Mouse (Mus musculus): ENCODE data around the gene Tldc1. TPM values are rescaled to one million over a fixed set of nuclear protein-coding genes. Genes with fewer than 3 reads are reported as not detected.

The Tldc1 gene
- polyA plus RNA-seq, 1 experiment from 2014 or later = 10.3 TPM

GRCm38 (mm10) chr8:119755238-119756146 is 22.7 kb downstream of the Tldc1 start:
- Histone ChIP-seq H3K27ac (ENCODE audit: low read depth) (no peak overlapping the region), H3K4me3 (ENCODE audit: low read depth, low read length) (peak overlapping the region; percentile 5; the same call in 1 of the 2 replicates), H3K4me2 (peak overlapping the region; percentile 43), H3K9ac (no peak overlapping the region), H3K9me3 (ENCODE audit: low read depth, low read length) (no peaks in the 10 kb centered on the region), H3K4me1 (ENCODE audit: insufficient read depth) (0 out of 2 replicates have a peak, but pooled peaks cover 5% of the 10 kb centered on the region), H3K36me3 (ENCODE audit: insufficient read depth) (peaks cover 3% of the 10 kb centered on the region; the same call in 1 of the 2 replicates), H3K27me3 (ENCODE audit: insufficient read depth, low read length) (no peaks in the 10 kb centered on the region)
- WGBS = 16% methylated on average over 28 of the region's 28 CpGs
- TF ChIP-seq CTCF (IDR thresholded peaks at IDR 0.05; ENCODE audit: low read depth) = peak; percentile 41; the same call in 1 of the 2 replicates
- DNase-seq (peak; percentile 27), ATAC-seq (ENCODE audit: insufficient read depth) (peak; percentile 61)

GRCm38 (mm10) chr8:119744604-119745003 is 33.6 kb downstream of the Tldc1 start:
- no peaks in the 10 kb centered on the region for H3K27me3 ChIP-seq (ENCODE audit: insufficient read depth, low read length)
- ATAC-seq (ENCODE audit: insufficient read depth) = no peak

DNA sequence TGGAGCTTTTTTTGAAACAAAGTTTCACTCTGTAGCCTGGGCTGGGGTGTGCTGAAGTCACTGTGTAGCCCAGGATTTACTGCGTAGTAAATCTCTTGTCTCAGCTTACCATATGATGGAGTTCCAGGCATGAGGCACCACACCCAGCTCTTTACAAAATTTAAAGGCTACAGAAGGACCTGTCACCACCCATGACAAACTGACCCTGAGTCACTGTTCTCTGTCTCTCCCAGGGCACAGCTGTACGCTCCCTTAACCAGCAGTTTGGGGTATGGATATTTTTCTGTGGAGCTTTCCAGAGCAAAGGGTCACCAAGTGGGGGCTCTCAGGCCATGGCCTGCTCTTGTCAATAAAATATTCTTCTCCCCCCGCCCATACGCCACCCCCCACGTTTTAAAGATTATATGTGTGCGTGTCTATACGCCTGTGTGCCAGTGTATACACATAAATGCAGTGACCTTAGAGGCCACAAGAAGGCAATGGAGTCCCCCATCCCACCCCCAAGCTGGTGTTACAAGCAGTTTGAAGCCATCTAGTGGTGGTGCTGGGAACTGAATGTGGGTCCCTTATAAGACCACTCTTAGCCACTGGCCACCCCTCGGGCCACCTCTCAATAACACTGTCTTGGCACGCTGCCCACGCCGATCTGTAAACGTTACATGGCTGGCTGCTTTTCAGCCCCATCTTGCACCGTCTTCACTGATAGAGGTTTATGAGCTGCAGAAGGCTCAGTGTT is 34.8 kb downstream of the Tldc1 start:
- H3K4me2 ChIP-seq = no peak overlapping the region
- no peak overlapping the region for H3K27ac ChIP-seq (ENCODE audit: low read depth)
- peak; percentile 36; the same call in 1 of the 2 replicates for ATAC-seq (ENCODE audit: insufficient read depth)
- peaks cover 5% of the 10 kb centered on the region; the same call in 1 of the 2 replicates for H3K4me1 ChIP-seq (ENCODE audit: insufficient read depth)
- peak; percentile 90 for TF ChIP-seq CTCF (IDR thresholded peaks at IDR 0.05; ENCODE audit: low read depth)
- H3K9ac ChIP-seq = no peak overlapping the region
- H3K36me3 ChIP-seq (ENCODE audit: insufficient read depth) = no peaks in the 10 kb centered on the region
- peak; percentile 90 for DNase-seq
- H3K9me3 ChIP-seq (ENCODE audit: low read depth, low read length) = no peaks in the 10 kb centered on the region
- 38% methylated on average over 13 of the region's 13 CpGs for WGBS
- no peak overlapping the region for H3K4me3 ChIP-seq (ENCODE audit: low read depth, low read length)
- no peaks in the 10 kb centered on the region for H3K27me3 ChIP-seq (ENCODE audit: insufficient read depth, low read length)

More at GRCm38 (mm10) chr8:119744604-119745003, 33.6 kb downstream of the Tldc1 start:
- peak; percentile 8 for DNase-seq
- 63% methylated on average over 4 of the region's 4 CpGs for WGBS
- Histone ChIP-seq H3K9ac (no peak overlapping the region), H3K9me3 (ENCODE audit: low read depth, low read length) (no peaks in the 10 kb centered on the region), H3K4me3 (ENCODE audit: low read depth, low read length) (no peak overlapping the region), H3K27ac (ENCODE audit: low read depth) (no peak overlapping the region; the same call in 1 of the 2 replicates), H3K4me2 (no peak overlapping the region), H3K36me3 (ENCODE audit: insufficient read depth) (no peaks in the 10 kb centered on the region), H3K4me1 (ENCODE audit: insufficient read depth) (peaks cover 5% of the 10 kb centered on the region; the same call in 1 of the 2 replicates)
- no peak for TF ChIP-seq CTCF (IDR thresholded peaks at IDR 0.05; ENCODE audit: low read depth)

DNA sequence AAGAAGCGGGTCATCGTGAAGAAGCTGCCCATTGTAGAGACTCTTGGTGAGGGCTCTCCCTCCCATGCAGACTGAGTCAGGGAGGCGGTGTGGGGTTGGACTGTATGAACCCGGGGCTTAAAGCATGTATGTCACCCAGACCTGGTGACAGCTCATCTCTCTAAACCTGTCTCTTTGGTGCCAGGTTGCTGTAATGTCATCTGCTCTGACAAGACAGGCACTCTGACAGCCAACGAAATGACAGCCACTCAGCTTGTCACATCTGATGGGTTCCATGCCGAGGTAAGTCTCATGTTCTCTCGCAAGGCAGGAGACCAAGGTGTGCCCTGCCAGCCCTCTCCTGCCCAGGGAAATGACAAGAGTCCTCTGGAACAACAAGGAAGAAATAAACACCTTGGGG is 35.8 kb downstream of the Tldc1 start:
- DNase-seq = no peak
- H3K4me2 ChIP-seq = no peak overlapping the region
- H3K4me3 ChIP-seq (ENCODE audit: low read depth, low read length) = no peak overlapping the region
- ATAC-seq (ENCODE audit: insufficient read depth) = no peak
- H3K27me3 ChIP-seq (ENCODE audit: insufficient read depth, low read length) = no peaks in the 10 kb centered on the region
- H3K9me3 ChIP-seq (ENCODE audit: low read depth, low read length) = no peaks in the 10 kb centered on the region
- no peak overlapping the region for H3K9ac ChIP-seq
- 76% methylated on average over 7 of the region's 7 CpGs for WGBS
- no peaks in the 10 kb centered on the region for H3K36me3 ChIP-seq (ENCODE audit: insufficient read depth)
- no peak overlapping the region for H3K27ac ChIP-seq (ENCODE audit: low read depth)
- TF ChIP-seq CTCF (IDR thresholded peaks at IDR 0.05; ENCODE audit: low read depth) = no peak
- peaks cover 5% of the 10 kb centered on the region; the same call in 1 of the 2 replicates for H3K4me1 ChIP-seq (ENCODE audit: insufficient read depth)

DNA sequence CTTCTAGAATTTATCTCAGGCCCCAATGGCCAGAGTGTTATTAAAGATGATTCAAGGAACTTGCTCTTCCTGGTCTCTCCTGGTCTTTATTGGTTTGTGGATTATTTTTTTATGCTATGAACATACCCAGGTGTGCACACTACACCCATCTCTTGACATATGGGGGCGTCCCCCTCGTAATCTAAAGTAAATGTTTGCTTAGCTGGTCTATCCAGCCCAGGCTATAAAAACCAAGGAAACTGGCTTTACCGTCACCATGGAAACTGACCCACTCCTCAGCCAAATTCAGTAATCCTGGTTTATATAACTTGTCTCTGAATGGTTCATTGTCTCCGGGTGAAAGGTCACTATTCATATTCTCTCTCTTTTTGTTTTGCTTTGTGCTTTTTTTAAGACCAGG is 37.6 kb downstream of the Tldc1 start:
- Histone ChIP-seq H3K9me3 (ENCODE audit: low read depth, low read length) (no peaks in the 10 kb centered on the region), H3K4me1 (ENCODE audit: insufficient read depth) (peaks cover 5% of the 10 kb centered on the region; the same call in 1 of the 2 replicates), H3K27ac (ENCODE audit: low read depth) (peak overlapping the region; percentile 3; the same call in 1 of the 2 replicates), H3K4me2 (no peak overlapping the region), H3K36me3 (ENCODE audit: insufficient read depth) (no peaks in the 10 kb centered on the region), H3K27me3 (ENCODE audit: insufficient read depth, low read length) (no peaks in the 10 kb centered on the region), H3K9ac (no peak overlapping the region), H3K4me3 (ENCODE audit: low read depth, low read length) (no peak overlapping the region)
- peak; percentile 75 for DNase-seq
- TF ChIP-seq CTCF (IDR thresholded peaks at IDR 0.05; ENCODE audit: low read depth) = no peak
- 43% methylated on average over 4 of the region's 4 CpGs for WGBS
- 0 out of 2 replicates have a peak, but pooled peaks have one; percentile 36 for ATAC-seq (ENCODE audit: insufficient read depth)

DNA sequence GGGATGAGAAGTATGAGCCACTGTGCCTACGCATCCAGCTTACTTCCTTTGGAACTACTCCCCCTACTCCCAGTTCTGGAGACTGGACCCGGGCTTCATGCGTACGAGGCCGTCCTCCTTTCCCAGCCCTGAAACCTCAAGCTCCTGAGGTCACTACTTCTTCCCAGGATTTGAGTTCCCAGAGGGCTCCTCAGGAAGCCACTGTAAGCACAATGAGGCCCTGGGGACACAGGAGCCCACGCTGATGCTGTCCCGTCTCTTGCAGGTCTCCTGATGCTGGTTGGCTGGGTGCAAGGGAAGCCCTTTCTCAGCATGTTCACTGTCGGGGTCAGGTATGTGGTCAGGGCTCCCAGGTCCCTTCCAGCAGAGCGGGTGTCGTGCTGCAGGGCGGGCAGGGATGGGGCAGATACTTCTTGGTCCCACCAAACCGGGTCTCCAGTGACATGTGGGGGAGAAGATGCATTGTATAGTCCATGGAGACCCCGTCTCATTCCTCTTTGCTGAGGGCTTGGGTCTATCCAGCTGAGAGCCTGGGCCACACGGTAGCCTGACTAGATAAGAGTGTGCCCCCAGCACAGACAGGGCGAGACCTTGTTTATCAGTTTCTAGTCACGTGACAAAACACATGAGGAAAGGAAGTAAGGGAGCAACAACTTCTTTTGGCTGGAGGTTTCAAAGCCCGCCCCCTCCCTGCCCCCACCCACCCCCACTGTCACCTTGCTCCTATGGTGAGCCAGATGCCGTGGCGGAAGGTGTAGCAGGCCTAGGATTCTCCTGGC is 39.9 kb downstream of the Tldc1 start:
- no peaks in the 10 kb centered on the region for H3K4me1 ChIP-seq (ENCODE audit: insufficient read depth)
- no peaks in the 10 kb centered on the region for H3K36me3 ChIP-seq (ENCODE audit: insufficient read depth)
- 59% methylated on average over 19 of the region's 19 CpGs for WGBS
- H3K4me2 ChIP-seq = no peak overlapping the region
- H3K9ac ChIP-seq = no peak overlapping the region
- no peak for TF ChIP-seq CTCF (IDR thresholded peaks at IDR 0.05; ENCODE audit: low read depth)
- DNase-seq (no peak), ATAC-seq (ENCODE audit: insufficient read depth) (no peak)
- no peaks in the 10 kb centered on the region for H3K27me3 ChIP-seq (ENCODE audit: insufficient read depth, low read length)
- H3K4me3 ChIP-seq (ENCODE audit: low read depth, low read length) = no peak overlapping the region
- H3K9me3 ChIP-seq (ENCODE audit: low read depth, low read length) = no peaks in the 10 kb centered on the region
- no peak overlapping the region for H3K27ac ChIP-seq (ENCODE audit: low read depth)
